8 mouse cellular contexts compared by ENCODE assay signal in the genomic region with DNA sequence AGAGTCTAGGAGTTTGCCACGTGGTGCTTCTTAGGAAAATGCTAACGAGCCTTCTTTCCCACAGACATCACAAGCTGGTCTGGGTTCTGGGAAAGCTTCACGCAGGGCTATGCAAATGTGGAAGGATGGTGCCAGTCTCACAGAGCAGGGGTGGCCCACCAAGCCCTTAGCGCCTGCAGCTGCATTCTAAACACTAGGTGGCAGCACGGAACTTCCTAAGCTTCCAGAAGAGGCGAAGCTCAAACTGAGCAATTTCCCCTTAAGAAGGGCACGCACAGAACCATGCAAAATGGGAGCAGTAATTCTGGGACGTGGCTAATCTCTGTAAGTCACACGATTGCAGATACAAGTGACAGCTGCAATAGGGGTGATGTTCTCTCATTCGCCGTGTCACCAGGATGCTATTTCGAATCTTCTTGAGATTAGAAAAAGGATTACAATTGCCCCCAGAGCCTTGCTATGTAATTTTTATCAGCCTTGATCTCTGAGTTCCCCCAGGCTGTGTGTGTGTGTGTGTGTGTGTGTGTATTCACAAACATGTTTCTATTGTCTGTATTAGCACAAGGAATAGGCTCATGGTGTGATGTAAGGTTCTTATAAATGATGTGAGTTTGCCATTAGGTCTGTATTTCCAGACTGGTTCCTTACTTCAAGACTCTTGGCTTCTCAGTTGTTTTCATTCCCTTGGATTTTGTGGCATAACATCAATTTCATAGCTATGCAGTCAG.
DNase-seq lines count a peak whose midpoint lies in the region; ATAC-seq and TF ChIP-seq lines count a peak whose summit lies in the region.

No protein-coding gene starts in this region.

- TF ChIP-seq CTCF in cerebellum, adult 2 months (IDR thresholded peaks at IDR 0.05; ENCODE audit: borderline replicate concordance, insufficient read depth, low read depth, low read length), result peak; percentile 81
- peak; percentile 77 for TF ChIP-seq CTCF in lung, adult 2 months (IDR thresholded peaks at IDR 0.05; ENCODE audit: insufficient read depth, low read length)

- no peak overlapping the region for H3K27ac ChIP-seq in cerebellum, adult 2 months (ENCODE audit: insufficient read depth, low read length)

- no peaks in the 10 kb centered on the region for H3K27me3 ChIP-seq in cerebellum, adult 2 months (ENCODE audit: control insufficient read depth, insufficient read depth, low read length)

- TF ChIP-seq POLR2A in cerebellum, adult 2 months (IDR thresholded peaks at IDR 0.05; ENCODE audit: borderline replicate concordance, insufficient read depth, low read length), result no peak
- TF ChIP-seq POLR2A in lung, adult 2 months (IDR thresholded peaks at IDR 0.05; ENCODE audit: borderline replicate concordance, extremely low read depth, low read depth, low read length), result no peak

- peak; percentile 85 to 87 for ATAC-seq in hematopoietic stem cell, adult 5-6 weeks (replicated peaks in 1 of 2; ENCODE audit: insufficient read depth in 1 of 2, low FRiP score in 2 of 2, low TSS enrichment in 1 of 2, low read depth in 1 of 2, poor library complexity in 2 of 2, severe bottlenecking in 2 of 2)

- DNase-seq in NIH3T3 (ENCODE audit: low read depth), result peak; percentile 86
- peak; percentile 70 to 74 for DNase-seq in cerebellum, adult 2 months
- peak; percentile 82 for DNase-seq in forelimb bud, embryonic 11.5 days (ENCODE audit: low read depth, low spot score)
- peak; percentile 90 to 93 for DNase-seq in layer of hippocampus, adult 8-10 months (ENCODE audit: low spot score in 2 of 2)
- DNase-seq in lung, adult 2 months, result peak; percentile 44
- peak; percentile 95 for DNase-seq in retina, embryonic 14.5 days (ENCODE audit: low spot score)
- DNase-seq in urinary bladder, postnatal 36 days (ENCODE audit: low spot score in 2 of 2), result peak; percentile 65 to 70

- no peak overlapping the region for H3K4me3 ChIP-seq in cerebellum, adult 2 months (replicated peaks; ENCODE audit: insufficient read depth, low read depth, low read length)
- H3K4me3 ChIP-seq in lung, adult 2 months (replicated peaks; ENCODE audit: extremely low read depth, low read depth, low read length), result no peak overlapping the region

- H3K4me1 ChIP-seq in cerebellum, adult 2 months (ENCODE audit: control insufficient read depth, insufficient read depth, low read length), result no peaks in the 10 kb centered on the region
- H3K4me1 ChIP-seq in lung, adult 2 months (ENCODE audit: control insufficient read depth, insufficient read depth, low read length), result no peaks in the 10 kb centered on the region

- 4% methylated on average over 12 of the region's 12 CpGs for WGBS in cerebellum, adult 2 months
- WGBS in lung, adult 2 months, result 11% methylated on average over 12 of the region's 12 CpGs

Comparison
In these comparisons a context has a peak if more than half of its experiments do, and no peak if none do; other contexts are left out.
1. DNase-seq: peak in every context shown above with its lines; median percentile 95 in retina, embryonic 14.5 days; 92 in layer of hippocampus, adult 8-10 months; 86 in NIH3T3; 82 in forelimb bud, embryonic 11.5 days; 72 in cerebellum, adult 2 months; 68 in urinary bladder, postnatal 36 days; 44 in lung, adult 2 months.